ENCODE assay signal across 9 mouse cellular contexts in genomic region chr14:58149637-58150470, GRCm38 (mm10).
DNase-seq lines count a peak whose midpoint lies in the region; ATAC-seq and TF ChIP-seq lines count a peak whose summit lies in the region.
"Had no signal": no experiment of that assay in that cellular context is flagged by ENCODE, and none has a peak within 500 bp of the region (broad histone marks: within the 10 kb centered on the region; RNA-seq: fewer than 3 reads in every experiment).

No protein-coding gene starts in this region.

- TF ChIP-seq CTCF in midbrain, postnatal 0 days (IDR thresholded peaks at IDR 0.05) = no peak
- no peak for TF ChIP-seq CTCF in liver, postnatal 0 days (IDR thresholded peaks at IDR 0.05; ENCODE audit: low read depth)

- WGBS in hindbrain, embryonic 11.5 days = 72% methylated on average over 23 of the region's 23 CpGs
- WGBS in hindbrain, embryonic 10.5 days = 73% methylated on average over 23 of the region's 23 CpGs
- 76% methylated on average over 23 of the region's 23 CpGs for WGBS in embryonic facial prominence, embryonic 10.5 days
- WGBS in midbrain, postnatal 0 days = 61% methylated on average over 23 of the region's 23 CpGs
- 69% methylated on average over 23 of the region's 23 CpGs for WGBS in liver, postnatal 0 days (ENCODE audit: insufficient replicate concordance)

- TF ChIP-seq EP300 in liver, postnatal 0 days (IDR thresholded peaks at IDR 0.05; ENCODE audit: low read depth) = no peak

- no peak overlapping the region for H3K27ac ChIP-seq in hindbrain, embryonic 11.5 days (ENCODE audit: low read depth, low read length)
- no peak overlapping the region for H3K27ac ChIP-seq in hindbrain, embryonic 10.5 days
- H3K27ac ChIP-seq in embryonic facial prominence, embryonic 10.5 days (replicated peaks) = no peak overlapping the region
- H3K27ac ChIP-seq in midbrain, postnatal 0 days (ENCODE audit: low read depth, low read length) = no peak overlapping the region
- H3K27ac ChIP-seq in liver, postnatal 0 days (ENCODE audit: low read depth) = no peak overlapping the region
- H3K27ac ChIP-seq: embryonic facial prominence, embryonic 13.5 days had no signal

- H3K4me2 ChIP-seq in hindbrain, embryonic 11.5 days (replicated peaks; ENCODE audit: low read depth, low read length) = no peak overlapping the region
- peak overlapping the region; percentile 38 for H3K4me2 ChIP-seq in midbrain, postnatal 0 days (ENCODE audit: low read depth, low read length, poor library complexity, severe bottlenecking)
- H3K4me2 ChIP-seq in liver, postnatal 0 days (ENCODE audit: low read depth, low read length) = no peak overlapping the region
- H3K4me2 ChIP-seq: embryonic facial prominence, embryonic 13.5 days had no signal

- no peaks in the 10 kb centered on the region for H3K4me1 ChIP-seq in hindbrain, embryonic 11.5 days (replicated peaks; ENCODE audit: control insufficient read depth, insufficient read depth, low read length)
- H3K4me1 ChIP-seq in hindbrain, embryonic 10.5 days (replicated peaks) = peaks cover 16% of the 10 kb centered on the region; the same call in 1 of the 2 replicates
- H3K4me1 ChIP-seq in embryonic facial prominence, embryonic 10.5 days = peaks cover 31% of the 10 kb centered on the region
- no peaks in the 10 kb centered on the region for H3K4me1 ChIP-seq in midbrain, postnatal 0 days (ENCODE audit: insufficient read depth, low read length)
- H3K4me1 ChIP-seq in liver, postnatal 0 days (ENCODE audit: insufficient read depth) = no peaks in the 10 kb centered on the region; the same call in 1 of the 2 replicates

- no peak for ATAC-seq in hindbrain, embryonic 11.5 days (ENCODE audit: low FRiP score)
- no peak for ATAC-seq in midbrain, postnatal 0 days (ENCODE audit: low FRiP score)
- ATAC-seq in liver, postnatal 0 days = no peak

- no peaks in the 10 kb centered on the region for H3K9me3 ChIP-seq in hindbrain, embryonic 11.5 days (ENCODE audit: control insufficient read depth, low read length)
- no peaks in the 10 kb centered on the region for H3K9me3 ChIP-seq in hindbrain, embryonic 10.5 days
- H3K9me3 ChIP-seq in embryonic facial prominence, embryonic 10.5 days = no peaks in the 10 kb centered on the region
- H3K9me3 ChIP-seq in midbrain, postnatal 0 days (ENCODE audit: low read length) = no peaks in the 10 kb centered on the region
- H3K9me3 ChIP-seq in liver, postnatal 0 days (ENCODE audit: low read length) = no peaks in the 10 kb centered on the region
- H3K9me3 ChIP-seq: embryonic facial prominence, embryonic 13.5 days had no signal

- peak; percentile 1 for DNase-seq in hindbrain, embryonic 11.5 days (ENCODE audit: low spot score)
- DNase-seq in hindbrain, embryonic 10.5 days (ENCODE audit: low spot score) = no peak
- DNase-seq in embryonic facial prominence, embryonic 10.5 days (ENCODE audit: low spot score) = peak; percentile 10
- DNase-seq in kidney, adult 8-10 months = peak; percentile 50 to 78
- peak; percentile 36 for DNase-seq in midbrain, postnatal 0 days (ENCODE audit: low spot score)
- DNase-seq in liver, postnatal 0 days = no peak
- no peak for DNase-seq in spleen, adult 18-20 months
- DNase-seq in ovary, adult 18-20 months (ENCODE audit: low spot score) = no peak

- no peak overlapping the region for H3K4me3 ChIP-seq in hindbrain, embryonic 11.5 days (ENCODE audit: low read depth, low read length)
- H3K4me3 ChIP-seq in hindbrain, embryonic 10.5 days = no peak overlapping the region
- no peak overlapping the region for H3K4me3 ChIP-seq in embryonic facial prominence, embryonic 10.5 days
- H3K4me3 ChIP-seq in midbrain, postnatal 0 days (ENCODE audit: low read depth, low read length) = no peak overlapping the region
- H3K4me3 ChIP-seq in liver, postnatal 0 days (ENCODE audit: low read depth, low read length) = no peak overlapping the region
- H3K4me3 ChIP-seq: embryonic facial prominence, embryonic 13.5 days had no signal

- H3K36me3 ChIP-seq in hindbrain, embryonic 11.5 days (ENCODE audit: control insufficient read depth, insufficient read depth, low read length) = no peaks in the 10 kb centered on the region
- no peaks in the 10 kb centered on the region for H3K36me3 ChIP-seq in hindbrain, embryonic 10.5 days
- H3K36me3 ChIP-seq in embryonic facial prominence, embryonic 10.5 days (replicated peaks) = no peaks in the 10 kb centered on the region
- no peaks in the 10 kb centered on the region for H3K36me3 ChIP-seq in midbrain, postnatal 0 days (ENCODE audit: insufficient read depth, low read length)
- H3K36me3 ChIP-seq in liver, postnatal 0 days (replicated peaks; ENCODE audit: insufficient read depth, low read length) = no peaks in the 10 kb centered on the region
- H3K36me3 ChIP-seq: embryonic facial prominence, embryonic 13.5 days had no signal

- no peaks in the 10 kb centered on the region for H3K27me3 ChIP-seq in hindbrain, embryonic 11.5 days (ENCODE audit: control insufficient read depth, insufficient read depth, low read length)
- H3K27me3 ChIP-seq in hindbrain, embryonic 10.5 days (ENCODE audit: insufficient read depth, poor library complexity, severe bottlenecking) = no peaks in the 10 kb centered on the region
- no peaks in the 10 kb centered on the region for H3K27me3 ChIP-seq in embryonic facial prominence, embryonic 10.5 days (replicated peaks; ENCODE audit: low read depth, poor library complexity, severe bottlenecking)
- no peaks in the 10 kb centered on the region for H3K27me3 ChIP-seq in midbrain, postnatal 0 days (ENCODE audit: insufficient read depth, low read length)
- no peaks in the 10 kb centered on the region for H3K27me3 ChIP-seq in liver, postnatal 0 days (ENCODE audit: insufficient read depth, low read length)
- H3K27me3 ChIP-seq: embryonic facial prominence, embryonic 13.5 days had no signal

- no peak overlapping the region for H3K9ac ChIP-seq in hindbrain, embryonic 11.5 days (ENCODE audit: low read depth, low read length)
- H3K9ac ChIP-seq in midbrain, postnatal 0 days (replicated peaks; ENCODE audit: low read length, poor library complexity, severe bottlenecking) = no peak overlapping the region
- no peak overlapping the region for H3K9ac ChIP-seq in liver, postnatal 0 days (replicated peaks)
- H3K9ac ChIP-seq: embryonic facial prominence, embryonic 13.5 days had no signal

Comparison
In these comparisons a context has a peak if more than half of its experiments do, and no peak if none do; other contexts are left out.
1. DNase-seq: peak in hindbrain, embryonic 11.5 days (single experiment), embryonic facial prominence, embryonic 10.5 days (single experiment), kidney, adult 8-10 months (2 of 2) and midbrain, postnatal 0 days (single experiment); none in hindbrain, embryonic 10.5 days (single experiment), liver, postnatal 0 days (single experiment), spleen, adult 18-20 months (0 of 2) and ovary, adult 18-20 months (single experiment).